Mouse (Mus musculus) kidney, postnatal 0 days (tissue): ENCODE results near the gene Efemp2. TPM values are rescaled to one million over a fixed set of nuclear protein-coding genes. Genes with fewer than 3 reads are reported as not detected.

Experiments used
- ATAC-seq: fragments of 200-750 bp; cut with Nextera tagmentation; replicated peaks from 2 replicates; pipeline ENCODE4 v1.8.0; 2017; ENCODE audit warnings: low read depth, moderate number of reproducible peaks, moderate TSS enrichment, moderate library complexity; ENCODE audit not compliant: low FRiP score
- DNase-seq: peaks from one replicate; pipeline ENCODE4 v3.0.0-alpha.2; 2016; ENCODE audit warnings: low spot score
- H3K27ac ChIP-seq: fragments of 300-500 bp; sonication (generic); 2 replicates; pipeline ENCODE4 v1.5.1; 2014; ENCODE audit warnings: mild to moderate bottlenecking
- H3K27me3 ChIP-seq: fragments of 300-500 bp; sonication (generic); 2 replicates; pipeline ENCODE4 v1.6.1; 2014; ENCODE audit warnings: low read length, mixed read lengths; ENCODE audit not compliant: insufficient read depth
- H3K36me3 ChIP-seq: fragments of 300-500 bp; sonication (generic); 2 replicates; pipeline ENCODE4 v1.6.1; 2014; ENCODE audit warnings: low read length, mixed read lengths; ENCODE audit not compliant: insufficient read depth
- H3K4me1 ChIP-seq: fragments of 300-500 bp; sonication (generic); replicated peaks from 2 replicates; pipeline ENCODE4 v1.6.1; 2014; ENCODE audit warnings: antibody characterized with exemption, low read length, mixed read lengths; ENCODE audit not compliant: insufficient read depth
- H3K4me2 ChIP-seq: fragments of 300-500 bp; sonication (generic); 2 replicates; pipeline ENCODE4 v1.6.1; 2014; ENCODE audit warnings: mild to moderate bottlenecking, low read length, moderate library complexity, mixed read lengths
- H3K4me3 ChIP-seq: fragments of 300-500 bp; sonication (generic); replicated peaks from 2 replicates; pipeline ENCODE4 v1.5.1; 2014; ENCODE audit warnings: low read depth, low read length
- H3K9ac ChIP-seq: fragments of 300-500 bp; sonication (generic); 2 replicates; pipeline ENCODE4 v1.6.1; 2014; ENCODE audit warnings: low read depth, low read length
- H3K9me3 ChIP-seq: fragments of 300-500 bp; sonication (generic); replicated peaks from 2 replicates; pipeline ENCODE4 v1.6.1; 2016; ENCODE audit warnings: low read length, inconsistent platforms, mixed read lengths
- CTCF ChIP-seq: IDR thresholded peaks from 2 replicates; pipeline ENCODE4 v1.5.1; 2016; ENCODE audit warnings: antibody characterized with exemption, low read depth, mild to moderate bottlenecking, moderate library complexity
- WGBS: fragments of 180-500 bp; shearing (Covaris S2); extraction: QIAGEN DNeasy Blood & Tissue Kit; methylation state at CpG from one replicate; pipeline ENCODE4 v1.1.7; 2014; 5-methylcytosine and 5-hydroxymethylcytosine counted together
- polyA plus RNA-seq: library from polyadenylated mRNA; unstranded; fragments of >200 nt; fragmentation: Nextera tagmentation; extraction: Ambion mirVana; gene quantifications from 2 replicates; pipeline ENCODE4 v1.2.1, GENCODE M21; 2015

Gene Efemp2
- polyA plus RNA-seq, 1 experiment from 2014 or later, result 126 TPM

DNA sequence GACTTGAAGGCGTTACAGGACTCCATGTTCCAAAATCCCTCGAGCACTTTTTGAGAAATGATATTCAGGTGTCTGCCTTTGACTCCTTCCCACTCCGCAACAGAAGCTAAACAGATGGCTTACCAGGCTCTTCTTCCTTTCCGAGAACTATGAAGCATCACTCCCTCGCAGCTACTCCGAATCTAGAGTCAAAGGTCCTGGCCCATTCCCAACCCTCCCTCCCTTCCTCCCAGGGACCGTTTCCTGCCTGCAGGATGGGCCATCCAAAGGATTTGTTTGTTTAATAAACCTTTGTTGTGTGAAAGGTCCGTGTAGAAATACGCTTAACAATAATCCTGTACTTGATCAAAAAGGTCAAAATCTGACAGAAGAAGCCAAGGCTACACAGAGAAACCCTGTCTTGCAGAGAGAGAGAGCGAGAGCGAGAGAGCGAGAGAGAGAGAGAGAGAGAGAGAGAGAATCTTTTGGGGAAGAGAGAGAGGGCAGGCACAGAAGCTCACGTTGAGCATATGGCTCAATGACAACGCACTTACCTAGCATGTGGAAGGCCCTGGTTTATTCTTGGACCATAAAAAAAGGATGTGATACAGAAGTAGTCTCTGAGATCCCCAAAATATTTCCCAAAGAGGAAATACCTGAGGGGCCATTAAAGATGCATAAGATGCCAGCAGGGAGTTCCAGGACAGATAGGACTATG lies 15.9 kb upstream of the Efemp2 start, which contains the start of gene Ccdc85b:
TSS of gene Ccdc85b (minus strand) at position 149 of the 697 bp plus-strand sequence.
- H3K4me1 ChIP-seq, result peaks cover 18% of the 10 kb centered on the region
- H3K27ac ChIP-seq, result peak within 1 kb of the TSS; percentile 98
- ATAC-seq (0 out of 2 replicates have a peak, but pooled peaks have one; percentile 7), DNase-seq (no peak)
- peaks cover 14% of the 10 kb centered on the region; the same call in 1 of the 2 replicates for H3K36me3 ChIP-seq
- peak within 1 kb of the TSS; percentile 81 for H3K4me3 ChIP-seq
- H3K9me3 ChIP-seq, result no peaks in the 10 kb centered on the region
- 8% methylated on average over 14 of the region's 14 CpGs for WGBS
- H3K27me3 ChIP-seq, result no peaks in the 10 kb centered on the region
- no peak for TF ChIP-seq CTCF
- H3K4me2 ChIP-seq, result peak within 1 kb of the TSS; percentile 97
- peak within 1 kb of the TSS; percentile 78 for H3K9ac ChIP-seq

DNA sequence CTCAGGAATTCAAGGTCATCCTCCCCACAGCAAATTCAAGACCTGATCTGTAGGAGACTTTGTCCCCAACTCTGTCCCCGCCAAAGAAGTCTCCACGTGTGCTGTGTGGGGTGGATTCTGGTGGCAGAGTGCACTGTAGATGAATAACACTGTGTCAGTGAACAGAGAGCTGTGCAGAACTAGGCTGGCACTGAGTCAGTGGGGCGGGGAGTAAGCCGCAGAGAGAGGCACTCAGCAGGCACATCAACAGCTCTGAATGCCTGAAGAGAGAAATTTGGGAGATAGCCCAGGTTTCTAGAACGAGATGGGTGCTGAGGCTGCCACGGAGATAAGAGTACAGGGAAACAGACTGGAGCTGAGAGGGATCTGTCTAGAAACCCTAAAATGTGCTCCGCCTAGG lies 14.7 kb upstream of the Efemp2 start:
- peaks cover 20% of the 10 kb centered on the region; the same call in 1 of the 2 replicates for H3K36me3 ChIP-seq
- peaks cover 20% of the 10 kb centered on the region for H3K4me1 ChIP-seq
- no peak overlapping the region for H3K9ac ChIP-seq
- no peak overlapping the region for H3K27ac ChIP-seq
- H3K9me3 ChIP-seq, result no peaks in the 10 kb centered on the region
- H3K27me3 ChIP-seq, result no peaks in the 10 kb centered on the region
- no peak overlapping the region for H3K4me3 ChIP-seq
- 73% methylated on average over 7 of the region's 7 CpGs for WGBS
- no peak for TF ChIP-seq CTCF
- no peak for DNase-seq
- ATAC-seq, result no peak
- no peak overlapping the region for H3K4me2 ChIP-seq

DNA sequence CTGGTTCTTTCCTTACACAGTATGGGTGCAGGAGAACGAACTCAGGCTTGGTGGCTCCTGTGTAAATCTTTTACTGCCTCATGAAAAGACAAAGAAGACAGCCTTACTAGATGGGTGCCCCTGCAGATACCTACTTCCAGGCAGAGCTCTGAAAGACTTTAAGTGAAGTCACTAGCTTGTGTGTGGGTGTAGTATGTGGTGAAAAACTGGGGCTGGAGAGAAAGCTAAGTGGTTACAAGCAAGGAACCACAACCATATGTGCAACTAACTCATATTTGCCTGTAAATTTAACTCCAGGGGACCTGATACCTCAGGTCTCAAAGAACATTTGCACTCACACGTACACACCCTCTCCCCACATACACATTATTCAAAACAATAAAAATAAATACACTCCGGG lies 13.9 kb upstream of the Efemp2 start:
- Histone ChIP-seq H3K9me3 (no peaks in the 10 kb centered on the region), H3K9ac (peak overlapping the region; percentile 68), H3K36me3 (peaks cover 18% of the 10 kb centered on the region; the same call in 1 of the 2 replicates), H3K4me2 (peak overlapping the region; percentile 84), H3K4me1 (peaks cover 23% of the 10 kb centered on the region), H3K27ac (no peak overlapping the region), H3K4me3 (peak overlapping the region; percentile 70), H3K27me3 (no peaks in the 10 kb centered on the region)
- TF ChIP-seq CTCF, result no peak
- ATAC-seq, result no peak
- no peak for DNase-seq
- WGBS, result 21% methylated on average over 3 of the region's 3 CpGs

DNA sequence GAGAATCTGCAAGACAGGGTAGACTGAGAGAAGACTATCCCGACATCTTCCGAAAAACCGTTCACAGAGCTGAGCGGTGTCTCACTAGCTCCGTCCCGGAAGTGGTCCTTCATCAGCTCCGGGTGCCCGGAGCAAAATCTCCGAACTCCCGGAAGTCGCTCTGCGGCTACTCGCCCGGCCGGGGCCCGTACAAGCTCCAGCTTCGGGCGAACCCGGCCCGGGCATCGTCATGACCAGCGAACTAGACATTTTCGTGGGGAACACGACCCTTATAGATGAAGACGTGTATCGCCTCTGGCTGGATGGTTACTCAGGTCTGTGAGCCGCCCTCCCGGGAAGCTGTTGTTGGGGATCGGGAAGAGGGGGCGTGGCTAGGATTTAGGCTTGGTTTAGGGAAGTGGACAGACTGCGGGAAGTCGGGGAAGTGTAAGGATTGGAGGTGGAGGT lies 13.3 kb upstream of the Efemp2 start, which contains the start of gene Fibp:
TSS of gene Fibp (plus strand) at position 151 of the 447 bp plus-strand sequence.
- ATAC-seq (peak; percentile 47), DNase-seq (peak; percentile 91)
- Histone ChIP-seq H3K4me1 (peaks cover 20% of the 10 kb centered on the region), H3K9ac (peak within 1 kb of the TSS; percentile 68), H3K36me3 (peaks cover 23% of the 10 kb centered on the region; the same call in 1 of the 2 replicates), H3K4me3 (peak within 1 kb of the TSS; percentile 70), H3K27me3 (no peaks in the 10 kb centered on the region), H3K4me2 (peak within 1 kb of the TSS; percentile 84), H3K27ac (peak within 1 kb of the TSS; percentile 65; the same call in 1 of the 2 replicates), H3K9me3 (no peaks in the 10 kb centered on the region)
- TF ChIP-seq CTCF, result 0 out of 2 replicates have a peak, but pooled peaks have one; percentile 3
- WGBS, result under 1% methylated on average over 32 of the region's 32 CpGs

DNA sequence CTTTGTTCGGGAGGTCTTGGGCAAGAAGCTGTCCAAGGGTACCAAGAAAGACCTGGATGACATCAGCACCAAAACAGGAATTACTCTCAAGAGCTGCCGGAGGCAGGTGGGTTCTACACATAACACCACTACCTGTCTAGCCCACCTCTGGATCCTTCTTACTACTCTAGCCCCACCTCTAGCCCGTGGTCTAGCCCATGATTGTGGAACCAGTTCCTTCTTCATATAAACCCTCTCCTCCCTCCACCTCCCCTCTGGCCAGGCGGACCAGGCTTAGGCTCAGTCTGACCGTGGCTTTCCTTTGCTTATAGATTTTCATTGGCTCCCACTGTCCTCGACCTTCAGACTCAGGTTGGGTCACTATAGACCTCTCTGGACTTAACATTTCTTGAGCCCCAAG lies 12.3 kb upstream of the Efemp2 start:
- H3K27ac ChIP-seq, result no peak overlapping the region
- H3K4me2 ChIP-seq, result peak overlapping the region; percentile 84
- H3K36me3 ChIP-seq, result peaks cover 32% of the 10 kb centered on the region
- peaks cover 13% of the 10 kb centered on the region for H3K4me1 ChIP-seq
- no peak for DNase-seq
- no peaks in the 10 kb centered on the region for H3K27me3 ChIP-seq
- 82% methylated on average over 6 of the region's 6 CpGs for WGBS
- peak overlapping the region; percentile 70; the same call in 1 of the 2 replicates for H3K4me3 ChIP-seq
- TF ChIP-seq CTCF, result no peak
- H3K9ac ChIP-seq, result peak overlapping the region; percentile 68; the same call in 1 of the 2 replicates
- no peaks in the 10 kb centered on the region for H3K9me3 ChIP-seq
- no peak for ATAC-seq

DNA sequence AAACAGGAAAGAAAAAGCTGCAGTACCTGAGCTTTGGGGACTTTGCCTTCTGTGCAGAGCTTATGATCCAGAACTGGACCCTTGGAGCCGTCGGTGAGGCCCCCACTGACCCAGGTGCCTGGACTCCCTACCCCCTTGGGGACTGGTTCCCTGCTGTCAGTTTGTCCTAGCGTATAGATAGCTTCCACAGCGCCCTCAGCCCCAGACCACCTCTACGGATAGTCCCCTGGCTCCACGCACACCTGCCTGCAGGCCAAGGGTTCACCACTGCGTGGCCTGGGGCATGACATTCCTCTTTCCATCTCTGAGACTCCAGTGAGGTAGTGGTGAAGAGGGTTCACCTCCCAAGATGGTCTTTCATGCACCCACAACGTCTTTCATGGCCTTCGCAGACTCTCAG lies 10.5 kb upstream of the Efemp2 start:
- Histone ChIP-seq H3K36me3 (peaks cover 44% of the 10 kb centered on the region), H3K4me3 (no peak overlapping the region), H3K4me1 (peaks cover 13% of the 10 kb centered on the region), H3K27ac (no peak overlapping the region), H3K9me3 (no peaks in the 10 kb centered on the region), H3K27me3 (no peaks in the 10 kb centered on the region), H3K4me2 (no peak overlapping the region), H3K9ac (no peak overlapping the region)
- 92% methylated on average over 9 of the region's 9 CpGs for WGBS
- ATAC-seq (no peak), DNase-seq (no peak)
- no peak for TF ChIP-seq CTCF
